Mouse (Mus musculus) kidney, postnatal 36 days (tissue): ENCODE results near the gene Gm9736.
"Not testable (repeated sequence)": the region's sequence is repeated elsewhere in the genome, so short reads cannot be mapped to it uniquely, and the experiment has no call there.

Source experiments
- DNase-seq, 2 experiments: peaks; one replicate each; pipeline ENCODE4 v3.0.0; 2021 to 2022; ENCODE audit warnings: mixed read lengths in 2 of 2

Gene Gm9736

DNA sequence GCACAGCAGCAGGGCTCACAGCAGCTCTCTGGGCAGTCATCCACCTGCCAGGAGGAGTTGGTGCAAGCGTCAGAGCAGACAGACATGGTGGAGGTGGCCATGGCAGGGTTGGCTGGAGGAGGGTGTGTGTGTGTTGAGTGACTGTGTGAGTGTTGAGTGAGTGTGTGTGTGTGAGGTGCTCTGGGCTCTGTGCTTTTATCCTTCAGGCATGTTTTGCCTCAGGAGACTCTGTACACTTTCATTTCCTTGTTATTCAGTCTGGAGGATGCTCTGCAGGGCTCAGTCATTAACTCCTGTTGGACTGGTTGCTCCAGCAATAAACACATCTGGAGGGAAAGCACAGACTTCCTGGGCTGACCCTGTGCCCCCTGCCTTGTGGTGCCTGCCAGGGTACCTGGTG is at the start of gene Gm9736:
Gene Gm9736 (minus strand): TSS at position 101 of the 400 bp plus-strand sequence.
- DNase-seq, result not testable (repeated sequence)

DNA sequence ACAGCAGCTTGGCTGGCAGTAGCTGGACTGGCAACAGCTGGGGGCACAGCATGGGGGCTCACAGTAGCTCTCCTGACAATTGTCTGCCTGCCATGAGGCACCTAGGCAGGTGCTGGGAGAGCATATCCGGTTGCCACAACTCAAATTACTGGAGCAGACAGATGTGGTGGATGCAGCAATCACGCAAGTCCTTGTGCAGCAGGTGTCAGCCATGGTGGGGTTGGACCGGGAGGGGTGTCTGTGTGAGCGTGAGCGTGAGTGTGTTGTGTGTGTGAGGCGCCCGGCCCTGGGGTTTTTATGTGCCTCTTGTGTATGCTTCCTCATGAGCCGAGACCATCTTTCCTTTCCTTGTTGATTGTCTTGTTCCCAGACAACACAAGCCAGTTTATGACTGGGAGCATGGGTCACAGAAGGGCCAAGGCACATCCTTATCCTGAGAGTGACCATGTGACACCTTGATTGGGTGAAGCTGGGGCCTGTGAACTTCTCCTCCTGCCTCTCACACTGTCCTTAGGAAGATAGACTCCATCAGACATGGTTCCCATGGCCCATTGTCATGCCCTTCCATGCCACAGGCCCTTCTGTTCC is 47.9 kb upstream of the Gm9736 start, which contains the start of gene Gm19668:
Gene Gm19668 (minus strand): TSS at position 213 of the 588 bp plus-strand sequence.
- no peak for DNase-seq

DNA sequence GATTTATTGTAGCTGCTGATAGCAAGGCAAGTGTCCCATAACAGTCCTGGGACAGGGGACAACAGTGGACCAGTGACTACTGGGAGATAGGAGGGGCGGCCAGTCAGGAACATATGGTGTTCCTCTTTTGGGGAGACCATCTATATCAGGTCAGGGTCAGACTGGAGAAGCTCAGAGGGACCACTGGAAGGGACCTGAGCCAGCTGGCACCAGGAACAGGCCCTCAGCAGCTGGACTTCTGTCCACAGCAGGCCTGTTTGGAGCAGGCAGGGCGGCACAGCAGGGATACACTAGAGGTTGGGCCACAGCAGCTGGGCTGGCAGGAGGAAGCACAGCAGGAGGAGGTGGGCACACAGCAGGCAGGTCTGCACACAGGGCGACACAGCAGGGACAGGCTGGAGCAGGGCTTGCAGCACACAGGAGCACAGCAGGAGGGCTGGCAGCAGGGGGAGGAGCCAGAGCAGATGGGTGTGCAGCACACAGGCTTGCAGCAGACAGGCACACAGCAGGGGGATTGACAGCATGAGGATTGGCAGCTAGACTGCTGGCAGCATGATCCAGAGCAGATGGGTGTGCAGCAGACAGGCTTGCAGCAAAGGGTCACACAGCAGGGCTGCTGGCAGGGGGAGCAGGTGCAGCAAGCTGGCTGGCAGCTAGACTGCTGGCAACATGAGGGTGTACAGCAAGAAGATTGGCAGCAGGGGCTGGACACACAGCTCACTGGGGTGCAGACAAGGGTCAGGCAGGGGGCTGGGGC is 47.2 kb upstream of the Gm9736 start:
- DNase-seq, result not testable (repeated sequence)

DNA sequence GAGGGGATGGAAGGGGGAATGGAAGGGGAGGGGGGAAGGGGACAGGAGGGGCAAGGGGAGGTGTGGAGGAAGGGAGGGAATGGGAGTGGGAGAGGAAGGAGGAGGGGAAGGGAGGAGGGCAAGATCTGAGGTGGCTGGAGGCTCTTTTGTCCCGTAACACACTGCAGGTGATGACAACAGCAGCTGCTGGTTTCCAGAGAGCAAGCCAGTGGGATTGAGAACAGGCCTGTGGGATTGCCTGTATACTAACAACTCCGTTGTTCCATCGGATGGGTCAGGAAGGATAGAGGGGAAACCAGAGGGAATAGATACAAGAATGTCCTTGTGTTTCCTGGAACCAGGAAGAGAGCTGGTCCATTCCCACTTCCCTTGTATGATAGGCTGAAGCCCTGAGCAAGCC is 46.5 kb upstream of the Gm9736 start:
- no peak for DNase-seq

DNA sequence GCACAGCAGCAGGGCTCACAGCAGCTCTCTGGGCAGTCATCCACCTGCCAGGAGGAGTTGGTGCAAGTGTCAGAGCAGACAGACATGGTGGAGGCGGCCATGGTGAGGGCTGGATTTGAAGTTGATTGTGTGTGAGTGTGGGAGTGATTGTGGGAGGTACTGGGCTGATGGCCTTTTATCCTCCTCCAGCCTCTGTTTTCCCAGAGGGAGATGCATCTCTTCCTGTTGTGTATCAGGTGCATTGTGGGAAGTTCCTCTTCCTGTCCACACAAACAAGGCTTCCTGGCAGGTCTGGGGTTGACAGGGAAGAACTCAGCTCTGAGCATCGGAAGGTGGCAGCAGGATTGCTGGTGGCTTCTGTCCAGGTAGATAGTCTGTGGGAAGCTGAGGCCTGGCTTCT is 43.8 kb upstream of the Gm9736 start, which contains the start of gene Gm9639:
Gene Gm9639 (minus strand): TSS at position 101 of the 400 bp plus-strand sequence.
- no peak for DNase-seq

DNA sequence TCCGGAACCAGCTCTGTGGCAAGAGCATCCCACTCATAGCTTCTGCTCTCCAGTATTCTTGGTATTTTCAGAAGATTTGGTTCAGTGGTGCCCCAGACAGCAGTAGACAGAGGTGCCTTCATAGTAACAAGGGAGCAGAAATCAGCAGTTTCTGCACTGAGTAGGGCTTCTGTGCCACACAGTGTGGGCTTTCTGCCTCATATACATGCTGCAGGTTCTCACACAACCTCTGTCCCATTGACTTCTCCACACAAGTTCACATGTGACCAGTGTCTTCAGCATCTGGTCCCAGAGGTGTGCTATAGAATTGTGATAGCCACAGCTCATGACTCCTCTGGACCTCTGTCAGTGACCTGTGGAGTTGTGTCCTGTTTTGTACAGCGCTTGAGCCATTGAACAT is 37.5 kb upstream of the Gm9736 start:
- DNase-seq, result no peak

DNA sequence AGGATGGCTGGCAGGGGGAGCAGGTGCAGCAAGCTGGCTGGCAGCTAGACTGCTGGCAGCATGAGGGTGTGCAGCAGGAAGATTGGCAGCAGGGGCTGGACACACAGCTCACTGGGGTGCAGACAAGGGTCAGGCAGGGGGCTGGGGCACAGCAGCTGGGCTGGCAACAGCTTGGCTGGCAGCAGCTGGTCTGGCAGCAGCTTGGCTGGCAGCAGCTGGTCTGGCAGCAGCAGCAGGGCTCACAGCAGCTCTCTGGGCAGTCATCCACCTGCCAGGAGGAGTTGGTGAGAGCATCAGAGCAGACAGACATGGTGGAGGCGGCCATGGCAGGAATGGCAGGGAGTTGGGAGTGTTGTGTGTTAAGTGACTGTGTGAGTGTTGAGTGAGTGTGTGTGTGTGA is 36.7 kb upstream of the Gm9736 start, which contains the start of gene Gm7137:
Gene Gm7137 (minus strand): TSS at position 325 of the 400 bp plus-strand sequence.
- not testable (repeated sequence) for DNase-seq

DNA sequence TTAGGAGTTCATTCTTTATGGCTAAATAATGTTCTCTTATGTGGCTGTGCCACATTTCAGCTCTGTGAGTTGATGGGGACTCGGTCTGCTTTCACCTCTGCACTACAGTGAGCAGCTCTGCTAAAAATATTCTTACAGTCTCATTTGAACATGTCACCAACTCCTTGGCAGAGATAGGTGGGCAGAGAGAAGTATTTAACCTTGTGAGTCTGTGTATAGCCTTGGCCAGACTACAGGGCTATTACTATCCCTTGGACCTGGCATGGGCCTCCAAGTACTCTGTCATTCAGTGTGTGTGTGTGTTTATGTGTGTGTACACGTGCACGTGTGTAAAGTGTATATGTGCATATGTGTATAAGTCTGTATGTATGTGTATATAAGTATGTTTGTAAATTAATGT is 32.2 kb upstream of the Gm9736 start:
- not testable (repeated sequence) for DNase-seq

DNA sequence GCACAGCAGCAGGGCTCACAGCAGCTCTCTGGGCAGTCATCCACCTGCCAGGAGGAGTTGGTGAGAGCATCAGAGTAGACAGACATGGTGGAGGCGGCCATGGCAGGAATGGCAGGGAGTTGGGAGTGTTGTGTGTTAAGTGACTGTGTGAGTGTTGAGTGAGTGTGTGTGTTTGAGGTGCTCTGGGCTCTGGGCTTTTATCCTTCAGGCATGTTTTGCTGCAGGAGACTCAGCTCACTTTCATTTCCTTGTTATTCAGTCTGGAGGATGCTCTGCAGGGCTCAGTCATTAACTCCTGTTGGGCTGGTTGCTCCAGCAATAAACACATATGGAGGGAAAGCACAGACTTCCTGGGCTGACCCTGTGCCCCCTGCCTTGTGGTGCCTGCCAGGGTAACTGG is 31.3 kb upstream of the Gm9736 start, which contains the start of gene Gm3250:
Gene Gm3250 (minus strand): TSS at position 101 of the 400 bp plus-strand sequence.
- not testable (repeated sequence) for DNase-seq

DNA sequence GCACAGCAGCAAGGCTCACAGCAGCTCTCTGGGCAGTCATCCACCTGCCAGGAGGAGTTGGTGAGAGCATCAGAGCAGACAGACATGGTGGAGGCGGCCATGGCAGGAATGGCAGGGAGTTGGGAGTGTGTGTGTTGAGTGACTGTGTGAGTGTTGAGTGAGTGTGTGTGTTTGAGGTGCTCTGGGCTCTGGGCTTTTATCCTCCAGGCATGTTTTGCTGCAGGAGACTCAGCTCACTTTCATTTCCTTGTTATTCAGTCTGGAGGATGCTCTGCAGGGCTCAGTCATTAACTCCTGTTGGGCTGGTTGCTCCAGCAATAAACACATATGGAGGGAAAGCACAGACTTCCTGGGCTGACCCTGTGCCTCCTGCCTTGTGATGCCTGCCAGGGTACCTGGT is 25.7 kb upstream of the Gm9736 start, which contains the start of gene Gm7138:
Gene Gm7138 (minus strand): TSS at position 101 of the 400 bp plus-strand sequence.
- not testable (repeated sequence) for DNase-seq

DNA sequence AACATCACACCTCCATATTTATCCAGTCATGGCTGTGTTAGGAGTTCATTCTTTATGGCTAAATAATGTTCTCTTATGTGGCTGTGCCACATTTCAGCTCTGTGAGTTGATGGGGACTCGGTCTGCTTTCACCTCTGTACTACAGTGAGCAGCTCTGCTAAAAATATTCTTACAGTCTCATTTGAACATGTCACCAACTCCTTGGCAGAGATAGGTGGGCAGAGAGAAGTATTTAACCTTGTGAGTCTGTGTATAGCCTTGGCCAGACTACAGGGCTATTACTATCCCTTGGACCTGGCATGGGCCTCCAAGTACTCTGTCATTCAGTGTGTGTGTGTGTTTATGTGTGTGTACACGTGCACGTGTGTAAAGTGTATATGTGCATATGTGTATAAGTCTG is 21.0 kb upstream of the Gm9736 start:
- not testable (repeated sequence) for DNase-seq

DNA sequence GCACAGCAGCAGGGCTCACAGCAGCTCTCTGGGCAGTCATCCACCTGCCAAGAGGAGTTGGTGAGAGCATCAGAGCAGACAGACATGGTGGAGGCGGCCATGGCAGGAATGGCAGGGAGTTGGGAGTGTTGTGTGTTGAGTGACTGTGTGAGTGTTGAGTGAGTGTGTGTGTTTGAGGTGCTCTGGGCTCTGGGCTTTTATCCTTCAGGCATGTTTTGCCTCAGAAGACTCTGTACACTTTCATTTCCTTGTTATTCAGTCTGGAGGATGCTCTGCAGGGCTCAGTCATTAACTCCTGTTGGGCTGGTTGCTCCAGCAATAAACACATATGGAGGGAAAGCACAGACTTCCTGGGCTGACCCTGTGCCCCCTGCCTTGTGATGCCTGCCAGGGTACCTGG is 20.1 kb upstream of the Gm9736 start, which contains the start of gene Gm3238:
Gene Gm3238 (minus strand): TSS at position 101 of the 400 bp plus-strand sequence.
- DNase-seq, result not testable (repeated sequence)

DNA sequence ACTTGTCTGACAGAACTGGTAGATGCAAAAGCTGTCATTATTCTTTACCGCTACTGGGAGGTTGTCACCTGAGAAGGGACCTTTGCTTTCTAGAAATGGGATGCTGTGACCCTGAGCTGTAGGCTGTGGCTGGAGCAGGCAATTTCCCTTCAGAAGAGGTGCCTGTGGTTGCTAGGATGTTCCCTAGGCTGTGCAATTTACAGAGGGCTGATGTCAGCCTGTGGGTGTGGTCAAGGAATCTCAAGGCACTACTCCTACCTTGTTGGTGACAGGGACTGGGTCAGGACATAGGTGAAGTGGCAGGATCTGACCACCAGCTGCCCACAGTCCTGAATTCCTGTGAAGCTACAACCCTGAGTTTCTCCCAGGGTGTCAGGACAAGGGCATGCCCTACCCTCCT is 18.6 kb upstream of the Gm9736 start:
- DNase-seq, result no peak

DNA sequence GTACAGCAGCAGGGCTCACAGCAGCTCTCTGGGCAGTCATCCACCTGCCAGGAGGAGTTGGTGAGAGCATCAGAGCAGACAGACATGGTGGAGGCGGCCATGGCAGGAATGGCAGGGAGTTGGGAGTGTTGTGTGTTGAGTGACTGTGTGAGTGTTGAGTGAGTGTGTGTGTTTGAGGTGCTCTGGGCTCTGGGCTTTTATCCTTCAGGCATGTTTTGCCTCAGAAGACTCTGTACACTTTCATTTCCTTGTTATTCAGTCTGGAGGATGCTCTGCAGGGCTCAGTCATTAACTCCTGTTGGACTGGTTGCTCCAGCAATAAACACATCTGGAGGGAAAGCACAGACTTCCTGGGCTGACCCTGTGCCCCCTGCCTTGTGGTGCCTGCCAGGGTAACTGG is 8.4 kb upstream of the Gm9736 start, which contains the start of gene Gm3233:
Gene Gm3233 (minus strand): TSS at position 101 of the 400 bp plus-strand sequence.
- DNase-seq, result not testable (repeated sequence)

DNA sequence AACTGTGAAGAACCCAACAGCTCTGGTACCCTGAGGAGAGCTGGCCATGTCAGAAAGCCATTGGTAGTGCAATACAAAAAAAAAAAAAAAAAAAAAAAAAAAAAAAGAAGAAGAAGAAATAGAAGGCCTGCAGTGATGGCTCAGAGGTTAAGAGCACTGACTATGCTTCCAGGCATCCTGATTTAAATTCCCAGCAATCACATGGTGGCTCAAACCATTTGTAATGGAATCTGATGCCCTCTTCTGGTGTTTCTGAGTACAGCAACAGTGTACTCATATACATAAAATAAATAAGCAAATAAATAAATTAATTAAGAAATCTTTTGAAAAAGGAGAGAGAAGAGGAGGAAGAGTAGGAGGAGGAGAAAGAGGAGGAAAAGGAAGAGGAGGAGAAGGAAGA is 2.3 kb upstream of the Gm9736 start:
- DNase-seq, result no peak

DNA sequence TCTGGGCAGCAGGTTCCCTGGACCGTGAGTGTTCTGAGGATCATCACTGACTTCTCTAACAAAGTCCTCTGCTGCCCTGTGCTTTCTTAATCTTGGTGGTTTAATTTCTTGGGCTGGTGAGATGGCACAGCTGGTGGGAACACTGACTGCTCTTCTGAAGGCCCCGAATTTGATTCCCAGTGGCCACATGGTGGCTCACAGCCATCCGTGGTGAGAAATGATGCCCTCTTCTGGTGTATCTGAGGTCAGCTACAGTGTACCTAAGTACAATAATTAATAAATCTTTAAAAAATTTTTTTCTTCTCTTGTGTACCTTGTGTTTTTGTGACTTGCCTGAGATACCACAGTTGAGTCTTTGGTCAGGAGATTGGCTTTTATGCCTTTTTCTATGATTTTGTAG is 1.2 kb upstream of the Gm9736 start:
- DNase-seq, result not testable (repeated sequence)

DNA sequence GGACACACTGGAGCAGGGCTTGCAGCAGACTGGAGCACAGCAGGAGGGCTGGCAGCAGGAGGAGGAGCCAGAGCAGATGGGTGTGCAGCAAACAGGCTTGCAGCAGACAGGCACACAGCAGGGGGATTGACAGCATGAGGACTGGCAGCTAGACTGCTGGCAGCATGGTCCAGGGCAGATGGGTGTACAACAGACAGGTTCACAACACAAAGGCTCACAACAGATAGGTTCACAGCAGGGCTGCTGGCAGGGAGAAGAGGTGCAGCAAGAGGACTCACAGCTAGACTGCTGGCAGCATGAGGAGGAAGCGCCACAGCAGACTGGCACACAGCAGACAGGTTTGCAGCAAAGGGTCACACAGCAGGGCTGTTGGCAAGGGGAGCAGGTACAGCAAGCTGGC is 468 bp downstream of the Gm9736 start:
- not testable (repeated sequence) for DNase-seq

DNA sequence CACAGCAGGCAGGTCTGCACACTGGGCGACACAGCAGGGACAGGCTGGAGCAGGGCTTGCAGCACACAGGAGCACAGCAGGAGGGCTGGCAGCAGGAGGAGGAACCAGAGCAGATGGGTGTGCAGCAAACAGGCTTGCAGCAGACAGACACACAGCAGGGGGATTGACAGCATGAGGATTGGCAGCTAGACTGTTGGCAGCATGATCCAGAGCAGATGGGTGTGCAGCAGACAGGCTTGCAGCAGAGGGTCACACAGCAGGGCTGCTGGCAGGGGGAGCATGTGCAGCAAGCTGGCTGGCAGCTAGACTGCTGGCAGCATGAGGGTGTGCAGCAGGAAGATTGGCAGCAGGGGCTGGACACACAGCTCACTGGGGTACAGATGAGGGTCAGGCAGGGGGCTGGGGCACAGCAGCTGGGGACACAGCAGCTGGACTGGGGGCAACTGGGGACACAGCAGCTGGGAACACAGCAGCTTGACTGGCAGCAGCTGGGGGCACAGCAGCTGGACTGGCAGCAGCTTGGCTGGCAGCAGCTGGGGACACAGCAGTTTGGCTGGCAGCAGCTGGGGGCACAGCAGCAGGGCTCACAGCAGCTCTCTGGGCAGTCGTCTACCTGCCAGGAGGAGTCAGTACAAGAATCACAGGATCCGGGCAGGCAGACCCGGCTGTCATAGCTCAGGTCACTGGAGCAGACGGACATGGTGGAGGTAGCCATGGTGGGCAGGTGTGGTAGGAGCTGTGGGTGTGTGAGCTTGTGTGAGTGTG is 9.0 kb downstream of the Gm9736 start, which contains the start of gene Gm18596:
Gene Gm18596 (minus strand): TSS at position 715 of the 765 bp plus-strand sequence.
- not testable (repeated sequence) for DNase-seq

DNA sequence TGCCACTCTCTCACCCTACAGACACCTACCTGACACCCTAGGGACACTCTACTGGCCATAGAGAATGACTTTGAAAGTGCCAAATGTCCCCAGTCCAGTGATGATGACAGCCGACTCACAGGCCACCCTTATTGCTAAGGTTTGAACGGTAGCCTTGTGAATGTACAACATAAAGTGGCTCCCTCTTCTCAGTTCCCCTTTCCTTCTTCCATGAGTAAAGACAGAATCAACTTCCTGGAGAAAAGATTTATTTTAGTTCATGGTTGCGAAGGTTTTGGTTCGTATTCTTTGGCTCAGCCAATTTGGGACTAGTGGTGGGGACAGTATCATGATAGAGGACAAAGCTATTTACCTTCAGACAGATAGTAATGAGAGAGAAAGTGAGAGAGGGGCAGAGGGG is 12.2 kb downstream of the Gm9736 start:
- no peak for DNase-seq

DNA sequence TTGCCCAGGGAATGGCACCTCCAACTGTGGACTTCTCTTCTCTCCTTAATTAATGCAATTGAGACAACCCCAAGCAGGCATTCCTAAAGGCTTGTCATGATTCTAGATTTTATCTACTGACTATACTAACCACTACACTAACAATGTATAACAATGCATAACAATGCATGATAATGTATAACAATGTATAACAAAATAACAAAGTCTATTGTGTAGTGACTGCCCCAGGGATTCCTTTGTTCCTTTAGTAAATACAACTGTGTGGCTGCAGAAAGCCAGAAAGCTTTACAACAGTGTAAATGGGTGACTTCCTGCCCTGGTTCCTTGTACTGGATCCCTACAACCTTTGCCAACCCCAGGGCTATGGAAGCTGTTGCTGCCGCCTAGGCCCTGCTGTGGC is 15.2 kb downstream of the Gm9736 start:
- DNase-seq, result no peak

DNA sequence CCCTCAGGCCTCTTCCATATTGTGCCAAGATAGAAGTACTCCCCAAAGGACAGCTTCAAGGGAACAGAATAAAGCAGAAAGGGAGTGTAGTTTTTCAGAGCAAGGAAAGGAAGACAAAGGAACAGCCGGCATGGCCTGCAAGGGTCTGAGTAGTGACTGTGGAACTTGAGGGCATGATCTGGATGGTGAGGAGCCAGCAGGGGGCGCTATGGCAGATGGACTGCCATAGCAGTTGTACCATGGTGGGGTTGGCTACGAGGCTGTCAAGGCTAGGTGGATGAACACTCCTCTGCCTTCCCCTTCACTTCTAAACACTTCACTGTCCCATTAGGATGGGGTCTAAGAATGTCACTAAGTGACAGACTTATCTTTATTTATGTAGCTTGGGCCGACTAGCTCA is 21.9 kb downstream of the Gm9736 start:
- peak in 1 of 2 experiments; percentile 38 for DNase-seq

DNA sequence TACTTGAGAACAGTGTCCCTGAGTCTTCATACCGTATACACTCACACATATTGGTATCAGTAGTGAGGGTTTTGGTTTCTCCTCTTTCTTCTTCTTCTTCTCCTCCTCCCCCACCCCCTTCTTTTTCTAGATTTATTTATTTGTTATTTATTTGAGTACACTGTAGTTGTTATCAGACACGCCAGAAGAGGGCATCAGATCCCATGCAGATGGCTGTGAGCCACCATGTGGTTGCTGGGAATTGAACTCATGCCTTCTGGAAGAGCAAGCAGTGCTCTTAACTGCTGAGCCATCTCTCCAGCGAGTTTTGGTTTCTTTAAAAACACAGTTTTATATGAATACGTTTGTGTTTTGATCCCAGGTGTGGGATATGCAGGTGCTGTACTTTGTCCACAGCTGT is 22.9 kb downstream of the Gm9736 start:
- peak in 1 of 2 experiments; percentile 40 for DNase-seq

DNA sequence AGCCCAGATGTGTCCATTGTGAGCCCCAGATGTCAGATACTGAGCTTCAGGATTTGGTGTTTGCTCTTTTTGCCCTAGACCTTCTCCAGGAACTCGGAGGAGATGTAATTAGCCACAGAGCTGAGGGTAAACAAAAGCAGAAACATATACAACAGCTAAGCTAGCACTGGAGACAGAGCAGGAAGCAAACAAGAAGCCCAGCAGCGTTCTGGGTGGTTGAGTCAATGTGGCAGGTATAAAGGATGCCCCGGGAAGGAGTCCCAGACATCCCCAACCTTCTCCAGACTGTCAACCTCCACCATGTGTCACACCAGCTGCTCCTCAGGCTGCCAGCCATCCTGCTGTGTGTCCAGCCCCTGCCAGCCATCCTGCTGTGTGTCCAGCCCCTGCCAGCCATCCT is 25.0 kb downstream of the Gm9736 start, which contains the start of gene Gm10100:
Gene Gm10100 (plus strand): TSS at position 301 of the 400 bp plus-strand sequence.
- no peak for DNase-seq
